Mouse (Mus musculus) erythroblast, embryonic 14.5 days (primary cell): Measurements from ENCODE around the gene Tgif1.

ENCODE experiments used
- GATA1 ChIP-seq: IDR thresholded peaks from 2 replicates; pipeline ENCODE4 v1.6.1; 2012; ENCODE audit warnings: low read length, inconsistent platforms, mixed read lengths
- TAL1 ChIP-seq: IDR thresholded peaks from 3 replicates; pipeline ENCODE4 v1.6.1; 2012; ENCODE audit warnings: low read length, inconsistent platforms, mixed read lengths

DNA sequence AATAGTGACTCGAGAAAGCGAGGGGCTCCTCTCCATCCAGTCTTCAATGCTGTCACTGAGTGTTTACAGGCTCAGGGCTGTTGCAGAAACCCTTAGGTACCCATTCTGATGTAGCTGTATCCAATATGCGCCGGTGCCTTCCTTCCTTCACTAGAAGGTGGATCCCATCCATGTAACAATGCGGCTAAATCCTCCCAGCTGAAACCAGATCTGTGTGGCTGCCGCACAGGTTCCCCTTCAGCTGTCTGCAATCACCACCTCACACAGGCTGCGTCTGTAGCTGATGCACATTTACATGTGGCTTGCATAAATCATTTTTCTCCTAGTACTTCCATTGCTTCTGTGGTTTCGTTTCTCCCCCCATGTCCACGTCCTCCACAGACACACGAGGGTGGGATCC lies 28.6 kb upstream of the Tgif1 start:
- TF ChIP-seq GATA1 (no peak), TAL1 (no peak)
